Mouse (Mus musculus) cerebellum, adult 9-10 months (tissue): Measurements from ENCODE around the gene Frem1.

ENCODE experiments used
- DNase-seq: peaks from one replicate; pipeline ENCODE4 v3.0.0; 2022

The Frem1 gene

GRCm38 (mm10) chr4:82867731-82868445 is 184.3 kb downstream of the Frem1 start:
- no peak for DNase-seq

DNA sequence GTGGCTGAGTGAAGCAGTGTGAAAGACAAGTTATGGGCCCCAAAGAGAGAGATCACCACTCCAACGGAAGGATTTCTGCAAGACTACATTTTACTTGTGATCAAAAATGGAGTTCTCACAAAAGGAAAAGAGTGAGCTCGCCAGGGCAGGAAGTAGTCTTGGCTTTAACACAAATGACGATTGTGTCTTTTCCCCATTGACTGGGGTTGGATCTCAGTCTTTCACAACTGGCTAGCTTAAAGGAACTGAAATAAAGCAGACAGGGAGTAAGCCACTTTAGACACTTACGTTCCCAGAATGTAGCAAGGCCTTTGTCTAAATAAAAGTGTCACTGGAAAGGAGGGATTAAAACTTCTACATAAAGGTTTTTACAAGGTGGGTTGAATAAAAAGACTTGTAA is 185.0 kb downstream of the Frem1 start:
- no peak for DNase-seq

DNA sequence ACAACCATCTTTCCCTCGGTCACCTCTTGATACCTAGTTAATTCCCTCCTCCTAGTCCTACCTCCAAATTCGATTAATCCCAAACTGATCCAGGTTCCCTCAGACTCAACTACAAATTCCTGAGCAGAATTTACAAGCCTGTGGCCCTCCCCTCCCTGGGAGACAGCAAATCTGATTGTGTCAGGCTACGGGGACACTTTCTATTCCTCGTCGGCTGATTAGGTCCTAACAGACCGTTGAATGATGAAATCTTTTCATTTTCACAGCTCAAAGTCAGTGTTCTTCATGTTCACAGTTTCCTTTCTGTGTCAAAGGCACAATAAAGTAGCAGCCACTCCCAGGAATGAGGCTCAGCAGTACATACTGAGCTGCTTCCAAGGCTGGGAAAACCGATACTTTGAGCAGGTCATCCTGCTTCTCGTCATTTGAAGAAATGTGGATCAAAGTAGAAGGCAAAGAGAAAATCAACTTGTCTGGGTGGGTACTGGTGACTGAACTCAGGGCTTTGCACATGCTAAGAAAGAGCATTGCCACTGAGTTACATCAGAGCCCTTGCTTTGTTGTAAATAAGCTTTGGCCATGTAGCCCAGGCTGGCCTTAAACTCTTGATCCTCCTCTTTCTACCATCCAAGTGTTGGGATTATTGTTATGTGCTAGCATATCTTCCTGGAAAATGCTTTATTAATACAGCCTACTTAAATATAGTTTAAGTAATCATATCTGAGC is 187.0 kb downstream of the Frem1 start:
- no peak for DNase-seq

- no peak for DNase-seq
These were observed 188.8 kb downstream of the Frem1 start for GRCm38 (mm10) chr4:82863316-82863715.

GRCm38 (mm10) chr4:82861451-82861850 is 190.7 kb downstream of the Frem1 start:
- no peak for DNase-seq

DNA sequence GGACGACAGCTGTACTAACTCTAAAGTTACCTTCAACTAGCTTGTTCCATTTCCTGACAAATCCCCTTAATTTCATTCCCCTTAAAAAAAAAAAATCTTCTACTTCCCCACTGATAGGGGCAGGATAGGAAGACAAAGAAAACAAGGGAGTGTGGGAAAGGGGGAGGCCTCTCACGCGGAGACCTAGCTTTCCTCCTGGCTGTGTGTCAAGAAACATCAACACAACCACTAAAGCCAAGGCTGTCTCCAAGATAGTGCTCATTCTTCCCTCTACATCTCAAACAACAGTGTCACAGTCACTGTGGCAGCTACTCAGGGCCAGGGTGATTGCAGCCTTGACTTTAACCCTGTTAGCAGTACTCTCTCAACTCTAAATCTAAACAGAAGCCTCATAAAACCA is 191.6 kb downstream of the Frem1 start:
- DNase-seq: peak; percentile 26

DNA sequence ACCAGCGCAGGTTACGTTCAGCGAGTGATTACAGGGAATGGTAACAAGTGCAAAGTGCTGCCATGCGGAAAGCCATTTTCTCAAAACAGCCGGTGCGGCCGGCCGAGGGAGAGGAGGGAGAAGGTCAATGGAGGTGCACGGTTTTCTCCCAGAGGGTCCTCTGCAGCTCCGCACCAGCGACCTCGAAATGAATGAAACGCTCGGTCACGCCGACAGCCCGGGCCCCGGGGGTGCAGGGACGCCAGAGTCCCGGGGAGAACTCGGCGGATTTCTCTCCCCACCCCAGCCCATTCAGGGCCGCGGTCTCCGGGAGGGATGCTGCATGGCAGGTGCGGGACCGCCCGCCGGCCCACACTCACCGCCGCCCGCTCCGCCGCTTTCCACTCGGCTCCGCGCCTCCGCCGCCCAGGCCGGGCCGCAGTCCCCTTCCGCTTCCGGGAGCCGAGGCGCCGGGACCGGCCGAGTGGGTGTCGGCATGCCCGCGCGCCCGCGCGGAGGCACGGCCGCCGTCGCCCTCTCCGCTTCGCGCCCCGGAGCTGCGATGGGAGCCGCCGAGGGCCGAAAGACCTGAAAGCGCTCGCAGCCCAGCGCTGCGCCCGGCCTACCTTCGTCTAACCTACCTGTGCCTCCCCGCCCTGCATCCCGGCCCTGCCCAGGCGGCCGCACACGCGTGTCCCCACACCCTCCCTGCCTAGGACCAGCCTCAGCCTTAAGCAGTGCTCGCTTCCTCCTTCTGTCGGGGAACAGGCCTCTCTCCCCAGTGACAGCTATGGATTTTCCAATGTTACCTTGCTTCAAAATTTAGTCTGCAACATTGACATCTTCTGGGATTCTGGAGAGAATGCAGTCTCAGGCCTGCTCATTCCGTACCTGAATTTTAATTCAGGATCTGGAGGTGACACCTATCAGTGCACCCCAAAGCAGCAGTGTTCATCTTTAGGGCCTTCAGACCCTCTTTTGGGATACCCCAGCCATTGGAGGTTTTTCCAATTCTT is 192.7 kb downstream of the Frem1 start, which contains the start of gene Zdhhc21:
Gene Zdhhc21, minus strand, starts transcription at position 828 of the 995 bp plus-strand sequence.
- DNase-seq: peak; percentile 86

DNA sequence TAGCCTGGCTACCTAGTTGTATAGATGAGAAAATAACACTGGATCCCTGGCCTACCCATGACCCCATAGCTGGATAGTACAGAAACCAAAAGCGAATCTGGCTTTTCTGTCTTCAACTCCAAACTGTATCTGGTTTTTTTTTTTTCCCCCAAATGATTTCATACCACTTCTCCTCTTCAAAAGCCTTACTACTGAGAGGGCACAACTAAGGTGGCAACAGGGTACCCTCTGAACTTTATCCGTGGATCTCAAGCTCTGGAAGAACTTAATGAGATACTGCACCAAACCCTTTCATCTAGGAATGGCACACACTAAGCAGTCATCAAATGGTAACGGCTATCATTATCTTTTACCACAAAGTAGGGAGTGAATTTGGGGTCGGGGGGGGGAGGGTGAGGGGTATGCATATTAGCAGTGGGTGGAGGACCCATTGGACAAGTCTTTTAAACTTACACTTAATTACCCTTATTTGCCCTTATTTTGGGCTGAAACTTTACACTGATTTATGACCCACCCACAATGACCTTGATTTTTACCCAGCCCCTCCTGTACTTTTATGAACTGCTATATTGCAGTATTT is 193.6 kb downstream of the Frem1 start:
- DNase-seq: no peak

- no peak for DNase-seq
These were observed 195.2 kb downstream of the Frem1 start for GRCm38 (mm10) chr4:82856986-82857385.

DNA sequence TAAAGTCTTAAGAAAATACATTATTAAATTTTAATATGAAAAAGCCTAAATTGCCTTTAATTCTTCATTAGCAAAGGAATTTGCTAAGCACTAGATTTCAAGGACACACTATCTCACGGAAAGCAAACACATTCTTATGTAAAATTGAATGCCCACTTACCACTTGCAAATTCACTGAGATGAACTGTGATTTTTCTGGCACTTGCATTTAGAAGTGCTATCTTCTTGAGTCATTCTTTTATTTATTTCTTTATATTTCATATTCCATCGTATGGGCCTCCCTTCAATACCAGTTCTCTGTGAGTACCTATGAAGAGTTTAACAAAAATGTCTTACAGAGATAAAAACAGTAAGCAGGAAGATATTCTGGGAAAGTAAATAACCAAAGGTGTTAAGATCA is 198.3 kb downstream of the Frem1 start:
- DNase-seq: no peak

DNA sequence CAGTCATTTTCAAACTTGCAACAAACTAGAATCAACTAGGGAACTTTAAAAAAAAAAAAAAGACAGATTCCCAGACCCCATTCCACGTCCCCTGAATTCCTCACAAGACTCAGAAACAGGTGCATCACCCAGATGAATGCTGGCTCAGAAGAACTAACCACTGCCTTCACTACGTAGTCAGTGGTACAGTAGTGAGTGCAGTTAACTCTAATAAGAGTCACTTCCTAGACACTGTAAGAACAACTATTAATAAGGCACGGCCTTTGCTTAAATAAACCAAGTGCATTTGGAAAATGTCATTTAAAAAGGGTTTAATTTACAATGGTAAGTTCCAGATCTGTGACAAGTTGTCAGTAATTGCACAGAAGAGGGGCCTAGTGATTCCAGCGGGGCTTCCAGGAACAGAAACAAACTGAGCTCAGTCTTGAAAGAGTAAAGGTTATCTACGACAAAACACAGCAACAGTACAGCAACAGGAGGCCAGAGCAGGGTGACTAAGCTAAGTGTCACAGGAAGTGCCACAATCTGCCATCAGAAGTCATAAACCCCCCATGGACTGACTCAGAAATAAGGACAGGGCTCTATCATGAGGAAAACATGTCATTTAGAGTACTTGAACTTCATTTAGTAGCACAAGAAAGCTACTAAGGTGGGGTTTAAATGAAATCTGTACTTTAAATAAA is 203.4 kb downstream of the Frem1 start:
- DNase-seq: no peak
